Mouse (Mus musculus): ENCODE data around the gene Fbxw7. TPM values are rescaled to one million over a fixed set of nuclear protein-coding genes. Genes with fewer than 3 reads are reported as not detected.

Gene Fbxw7
- polyA plus RNA-seq, 2 experiments from 2014 or later: 15.0 to 18.8 TPM

GRCm38 (mm10) chr3:84897952-84898351, 82.9 kb downstream of the Fbxw7 start:
- ATAC-seq: no peak

DNA sequence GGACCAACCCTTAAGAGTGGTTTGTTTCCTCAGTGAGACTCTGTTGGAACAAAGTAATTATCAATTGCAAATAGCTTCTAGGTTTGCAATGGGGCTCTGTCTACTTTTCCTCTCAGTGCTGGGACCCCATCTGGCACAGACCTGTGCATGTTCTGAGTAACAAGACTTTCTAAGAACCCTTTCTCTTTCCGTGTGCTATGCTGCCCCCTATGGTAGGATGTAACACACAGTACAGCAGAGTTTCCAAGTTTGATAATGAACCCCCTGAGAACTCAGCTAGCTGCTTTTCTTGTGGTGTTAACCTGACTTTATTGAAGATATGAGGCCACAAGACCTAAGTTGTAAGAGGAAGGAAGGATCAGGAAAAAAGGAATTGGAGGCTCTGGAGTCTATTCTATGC, 91.5 kb downstream of the Fbxw7 start:
- no peak for ATAC-seq

- no peak for ATAC-seq
Measured at GRCm38 (mm10) chr3:84914284-84914683, 99.2 kb downstream of the Fbxw7 start.

DNA sequence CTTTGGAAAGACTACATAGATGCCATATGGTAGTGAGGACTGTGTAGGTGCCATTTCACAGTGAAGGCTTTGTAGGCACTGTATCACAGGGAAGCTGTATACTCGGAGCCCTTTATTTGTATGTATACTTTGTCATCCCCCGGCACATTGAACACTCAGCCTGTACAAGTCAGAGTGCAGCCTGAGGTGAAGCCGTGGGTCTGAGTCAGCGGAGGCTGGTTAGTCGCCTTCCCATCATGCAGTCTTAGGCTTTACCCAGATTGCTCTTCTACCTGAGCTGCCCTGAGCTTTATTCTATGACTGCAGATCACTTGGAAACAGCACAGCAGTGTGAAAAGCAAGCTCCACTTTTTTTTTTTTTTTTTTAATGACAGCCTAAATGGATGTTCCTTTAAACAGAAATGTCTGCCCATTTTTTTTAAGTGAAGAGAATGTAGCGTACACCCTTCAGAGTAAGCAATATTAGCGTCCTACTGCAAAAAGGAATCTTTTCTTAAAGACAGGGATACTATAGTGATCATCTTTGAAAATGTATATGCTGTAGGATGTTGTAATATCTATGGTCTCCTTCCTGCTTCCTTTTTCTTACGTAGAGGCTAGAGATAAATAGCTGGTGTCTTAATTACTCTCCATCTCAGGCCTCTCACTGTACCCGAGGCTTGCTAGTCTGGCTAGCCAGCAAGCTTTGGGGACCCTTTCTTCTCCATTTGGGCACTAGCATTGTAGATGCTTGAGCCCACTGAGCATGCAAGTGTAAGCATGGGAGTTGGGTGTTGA, 103.0 kb downstream of the Fbxw7 start:
- no peak for ATAC-seq

DNA sequence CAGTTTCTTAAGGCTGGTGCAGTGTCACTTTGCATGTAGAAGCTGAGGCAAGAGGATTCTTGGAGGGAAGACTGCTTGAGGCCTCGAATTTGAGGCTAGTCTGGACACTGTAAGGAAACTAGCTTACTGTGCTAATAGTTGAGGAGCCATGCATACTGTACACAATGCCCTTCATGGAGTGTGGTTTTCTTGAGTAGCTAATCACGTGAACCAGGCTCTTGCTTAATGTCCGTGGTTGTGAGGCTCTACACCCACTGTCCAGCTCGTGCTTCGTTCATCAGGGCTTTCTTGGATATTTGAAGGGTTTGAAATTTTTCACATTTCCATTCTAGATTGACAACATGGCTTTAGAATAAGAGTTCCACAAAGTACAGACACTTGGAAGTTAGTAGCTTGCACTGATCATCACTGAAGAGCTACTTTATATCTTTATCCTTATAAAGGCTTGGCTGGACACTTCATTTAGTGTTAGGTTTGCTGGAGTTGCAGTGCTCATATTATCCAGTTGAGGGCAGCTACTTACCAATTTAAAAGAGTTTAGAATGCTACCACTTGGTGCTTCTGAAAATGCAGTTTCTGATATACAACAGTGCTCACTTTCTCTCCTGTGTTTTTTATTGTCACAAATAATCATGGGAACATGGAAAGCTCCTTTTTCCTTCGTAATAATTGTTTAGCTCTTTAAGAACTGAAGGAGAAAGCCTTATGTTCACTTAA, 106.8 kb downstream of the Fbxw7 start:
- ATAC-seq: no peak

DNA sequence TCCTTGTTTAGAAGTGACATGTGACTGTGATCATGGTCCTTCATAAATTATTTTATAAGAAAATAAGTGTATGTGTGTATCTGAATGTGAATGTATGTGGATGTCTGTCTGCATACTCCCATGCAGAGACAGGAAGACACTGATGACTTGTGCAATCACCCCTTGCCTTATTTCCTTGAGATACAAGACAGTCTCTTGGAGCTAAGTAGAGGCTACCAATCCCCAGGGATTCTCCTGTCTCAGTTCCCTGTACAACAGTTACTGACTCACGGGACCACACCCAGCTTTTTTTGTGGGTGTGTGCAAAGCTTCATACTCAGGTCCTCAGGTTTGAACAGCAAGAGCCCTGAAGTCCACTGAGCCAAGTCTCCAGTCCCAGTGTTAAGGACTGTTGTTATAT, 108.2 kb downstream of the Fbxw7 start:
- ATAC-seq: no peak

DNA sequence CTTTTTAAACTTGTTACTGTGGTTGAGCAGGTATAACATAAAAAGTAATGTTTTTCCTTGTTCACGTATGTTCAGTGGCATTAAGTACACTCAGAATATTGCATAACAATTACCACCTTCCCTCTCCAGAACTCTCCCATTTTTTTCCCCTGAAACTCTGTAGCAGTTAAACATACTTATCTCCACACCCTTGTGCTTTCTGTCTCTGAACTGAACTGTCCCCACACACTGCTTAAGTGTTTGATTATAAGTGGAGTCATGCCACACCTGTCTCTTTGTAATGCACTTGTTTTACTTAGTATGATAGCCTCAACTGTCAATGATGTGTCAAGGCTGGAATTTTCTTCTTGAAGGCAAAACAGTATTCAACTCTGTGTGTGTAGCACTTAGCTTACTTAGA, 108.6 kb downstream of the Fbxw7 start:
- ATAC-seq: no peak

- no peak for ATAC-seq
Measured at GRCm38 (mm10) chr3:84925229-84925628, 110.2 kb downstream of the Fbxw7 start.

- ATAC-seq: no peak
Measured at GRCm38 (mm10) chr3:84926140-84926539, 111.1 kb downstream of the Fbxw7 start.

GRCm38 (mm10) chr3:84927168-84927794, 112.2 kb downstream of the Fbxw7 start:
- no peak for ATAC-seq

DNA sequence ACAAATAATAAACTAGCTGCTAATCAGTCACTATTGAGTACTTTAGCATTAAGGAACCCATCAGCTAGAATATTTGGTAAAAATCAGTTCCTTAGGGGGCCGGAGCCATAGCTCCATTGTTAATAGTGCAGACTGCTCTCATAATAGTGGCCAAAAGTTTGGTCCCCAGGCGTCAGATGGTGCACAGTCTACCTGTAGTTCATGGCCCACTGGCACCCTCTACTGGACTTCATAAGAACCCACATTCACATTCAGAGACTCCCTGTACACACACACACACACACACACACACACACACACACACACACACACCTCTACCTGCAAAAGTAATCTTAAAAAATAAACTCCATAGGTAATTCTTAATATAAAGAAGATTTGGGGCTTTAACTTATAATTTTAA, 112.8 kb downstream of the Fbxw7 start:
- no peak for ATAC-seq

- ATAC-seq: no peak
Measured at GRCm38 (mm10) chr3:84929171-84929570, 114.1 kb downstream of the Fbxw7 start.

DNA sequence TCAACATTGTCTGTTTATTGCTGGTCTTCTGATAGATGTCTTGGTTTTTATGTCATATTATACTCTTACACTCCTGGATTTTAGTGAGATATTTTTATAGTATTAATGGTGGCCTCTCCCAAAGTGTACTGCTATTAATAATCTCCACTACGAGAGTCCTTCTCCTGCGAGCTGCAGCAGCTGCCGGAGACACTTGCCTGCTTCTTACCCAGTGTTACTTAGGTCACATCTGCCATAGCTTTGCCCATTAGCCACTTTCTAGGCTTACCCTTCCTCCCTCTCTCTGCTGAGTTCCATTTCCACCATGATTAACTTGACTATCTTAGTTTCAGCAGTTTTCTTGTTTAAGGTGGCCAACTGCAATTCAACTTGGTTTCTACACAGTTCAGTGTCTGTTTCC, 115.6 kb downstream of the Fbxw7 start:
- no peak for ATAC-seq

- no peak for ATAC-seq
Measured at GRCm38 (mm10) chr3:84935729-84936128, 120.7 kb downstream of the Fbxw7 start.

GRCm38 (mm10) chr3:84936252-84936651, 121.2 kb downstream of the Fbxw7 start:
- ATAC-seq: no peak

GRCm38 (mm10) chr3:84936956-84937355, 121.9 kb downstream of the Fbxw7 start:
- ATAC-seq: no peak

DNA sequence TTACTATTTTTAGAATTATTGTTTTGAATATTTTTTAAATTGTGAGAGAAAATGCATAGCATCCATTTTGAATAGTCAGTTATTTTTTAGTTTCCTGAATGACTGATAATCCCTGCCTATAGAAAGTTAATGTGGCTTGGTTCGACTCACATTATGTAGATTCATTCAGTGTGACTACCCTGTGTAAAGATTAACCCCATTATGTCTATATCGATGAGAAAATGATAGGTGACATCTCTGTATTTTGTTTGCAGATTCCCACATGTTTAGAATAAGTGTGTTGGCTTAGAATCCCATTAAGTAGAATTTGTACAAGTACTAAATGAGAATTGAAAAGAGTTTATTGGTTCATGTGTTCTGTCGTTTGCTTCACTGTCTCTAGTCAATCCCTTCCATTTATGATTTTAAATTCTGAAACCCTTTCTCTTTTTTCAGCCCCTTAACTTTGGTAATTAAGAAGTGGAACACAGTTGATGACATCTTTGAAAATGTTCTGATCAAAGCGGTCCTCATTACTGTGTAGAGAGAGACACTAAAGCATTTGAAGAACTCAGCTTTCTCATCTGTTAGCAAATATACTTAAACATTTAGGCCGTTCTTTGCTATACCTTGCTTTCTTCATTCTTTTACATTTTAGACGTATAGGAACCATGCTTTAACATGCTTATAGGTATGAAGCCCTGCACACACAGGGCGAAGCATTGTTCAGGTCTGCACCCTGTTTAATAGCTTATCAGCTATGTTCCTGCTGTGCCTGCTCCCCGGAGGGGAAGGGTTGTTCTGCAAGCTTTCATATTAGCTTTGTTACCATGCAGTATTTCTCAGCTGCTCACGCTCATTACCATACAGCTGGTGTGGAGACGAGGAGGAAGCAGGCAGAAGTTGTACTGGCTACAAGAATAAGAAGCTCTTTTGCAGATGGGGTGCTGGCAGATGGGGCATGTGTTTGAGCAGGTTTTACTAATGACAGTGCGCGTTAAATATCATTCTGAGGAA, 122.6 kb downstream of the Fbxw7 start:
- no peak for ATAC-seq

DNA sequence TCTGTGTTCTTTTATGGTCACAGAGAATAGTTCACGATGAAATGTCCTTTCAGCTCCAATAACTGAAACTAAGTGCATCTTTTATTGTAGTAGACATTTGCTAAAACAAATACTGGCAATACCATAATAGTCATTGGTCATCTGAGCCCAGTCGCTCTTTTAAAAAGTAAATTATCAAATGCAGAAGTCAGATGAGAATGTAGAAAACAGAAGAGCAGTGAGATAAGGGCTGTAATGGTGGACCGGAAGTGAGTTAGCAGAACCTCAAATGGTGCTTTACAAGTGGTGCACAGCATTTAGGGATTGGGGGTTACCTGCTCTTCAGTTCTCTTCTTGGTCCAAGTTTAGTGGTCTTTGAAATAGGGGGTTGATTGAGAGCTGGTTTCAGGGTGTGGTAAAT, 129.9 kb downstream of the Fbxw7 start:
- ATAC-seq: no peak

GRCm38 (mm10) chr3:84946381-84946780, 131.3 kb downstream of the Fbxw7 start:
- no peak for ATAC-seq

- no peak for ATAC-seq
Measured at GRCm38 (mm10) chr3:84949387-84949786, 134.3 kb downstream of the Fbxw7 start.

DNA sequence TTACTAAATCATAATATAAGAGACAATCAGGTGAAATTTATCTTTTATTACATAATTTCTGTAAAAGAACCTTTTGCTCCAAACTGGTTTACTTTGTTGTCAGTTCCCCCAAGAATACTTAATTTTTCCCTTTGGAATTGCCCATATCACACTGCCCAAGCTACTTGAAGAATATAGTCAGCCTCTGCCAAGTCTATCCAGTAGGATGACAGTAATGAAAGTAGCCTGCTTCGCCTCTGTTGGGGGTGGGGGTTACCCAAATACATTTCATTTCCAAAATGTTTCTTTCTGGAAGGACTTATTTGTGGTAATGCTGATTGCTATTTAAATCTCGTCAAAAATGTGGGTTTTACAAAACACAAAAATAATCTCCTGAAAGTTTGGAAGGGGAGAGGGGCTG, 136.6 kb downstream of the Fbxw7 start:
- ATAC-seq: no peak

GRCm38 (mm10) chr3:84952135-84952534, 137.1 kb downstream of the Fbxw7 start:
- ATAC-seq: no peak
